Mouse (Mus musculus): ENCODE results near the gene Rgs4. TPM values are rescaled to one million over a fixed set of nuclear protein-coding genes. Genes with fewer than 3 reads are reported as not detected.

Gene Rgs4
- not detected in 3 replicates for total RNA-seq (2017)

DNA sequence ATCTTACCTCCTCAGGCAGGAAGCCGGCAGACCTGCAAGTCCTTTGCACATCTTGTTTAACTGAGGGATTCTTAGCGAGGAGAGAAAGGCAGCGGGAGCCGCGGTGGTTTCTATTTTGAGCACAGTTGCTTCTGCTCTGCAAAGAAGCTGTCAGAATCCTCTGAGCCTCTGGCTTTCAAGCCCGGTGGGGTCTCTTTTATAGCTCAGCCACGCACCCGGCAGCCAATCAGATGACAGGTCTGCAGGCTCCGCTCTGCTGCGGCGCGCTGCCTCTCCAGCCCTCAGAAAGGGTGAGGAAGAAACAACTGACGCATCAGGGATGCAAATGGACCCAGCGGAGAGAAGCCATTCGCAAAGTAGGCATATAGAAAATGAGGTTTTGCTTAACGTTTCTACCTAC is at the start of gene Rgs4:
Gene Rgs4, minus strand, starts transcription at position 170 of the 400 bp plus-strand sequence.
- no peak for ATAC-seq (replicated peaks; ENCODE audit: insufficient number of reproducible peaks, low FRiP score, low TSS enrichment, poor library complexity, severe bottlenecking)

DNA sequence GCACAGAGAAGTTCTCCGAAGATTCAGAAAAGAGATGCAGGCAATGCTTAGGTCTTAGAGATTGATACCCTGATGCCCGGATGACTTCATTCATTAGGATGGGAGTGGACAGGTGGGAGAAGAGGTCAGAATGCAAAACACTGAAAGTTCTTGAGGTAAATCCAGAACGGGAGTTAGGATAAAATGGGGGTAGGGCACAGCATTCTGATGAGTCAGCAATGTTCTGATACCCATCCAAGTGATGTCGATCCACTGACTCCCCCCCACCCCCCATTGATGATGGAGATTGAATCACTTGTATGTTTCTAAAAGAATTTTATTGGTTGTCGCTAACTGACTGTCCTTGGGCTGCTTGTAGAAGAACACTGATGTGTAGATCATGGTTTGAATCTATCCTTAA is 45.0 kb upstream of the Rgs4 start:
- no peak for ATAC-seq (replicated peaks; ENCODE audit: insufficient number of reproducible peaks, low FRiP score, low TSS enrichment, poor library complexity, severe bottlenecking)

DNA sequence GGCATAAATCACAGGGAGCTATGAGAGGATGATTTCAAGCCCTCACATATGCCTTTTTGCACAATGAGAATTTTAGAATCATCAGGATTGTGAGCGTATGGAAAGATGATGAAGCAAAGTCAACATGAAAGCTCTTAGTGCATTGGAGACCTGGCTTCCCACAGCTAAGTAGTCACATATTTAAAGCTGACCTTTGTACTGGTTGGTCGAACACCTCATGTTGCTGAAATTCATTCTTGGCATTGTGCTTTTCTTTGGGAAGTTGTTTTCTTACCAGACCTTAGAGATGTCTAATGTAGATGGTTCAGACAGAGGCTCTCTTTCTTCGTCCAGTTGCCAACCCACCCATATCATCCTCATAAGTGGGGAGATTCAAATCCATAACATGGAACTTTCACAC is 38.5 kb upstream of the Rgs4 start:
- ATAC-seq (replicated peaks; ENCODE audit: insufficient number of reproducible peaks, low FRiP score, low TSS enrichment, poor library complexity, severe bottlenecking): no peak

DNA sequence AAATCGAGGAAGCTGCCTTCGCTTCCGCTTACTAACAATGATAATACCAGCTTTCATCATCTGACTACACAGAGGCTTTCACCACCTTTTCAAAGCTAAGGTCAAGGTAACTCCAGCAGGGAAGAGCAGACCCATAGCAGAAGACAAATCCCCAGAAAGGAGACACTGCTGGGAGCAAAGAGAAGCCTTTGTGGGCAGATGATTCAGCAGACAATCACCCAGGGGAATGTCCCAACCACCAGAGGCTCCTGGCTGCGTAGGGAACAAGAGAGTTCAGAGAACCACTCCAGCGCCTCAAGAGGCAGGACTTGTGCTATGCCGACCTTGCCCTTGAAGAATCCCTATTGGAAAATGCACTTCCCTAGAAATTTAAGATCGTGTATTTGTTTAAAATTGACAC is 29.1 kb upstream of the Rgs4 start:
- ATAC-seq (replicated peaks; ENCODE audit: insufficient number of reproducible peaks, low FRiP score, low TSS enrichment, poor library complexity, severe bottlenecking): no peak

DNA sequence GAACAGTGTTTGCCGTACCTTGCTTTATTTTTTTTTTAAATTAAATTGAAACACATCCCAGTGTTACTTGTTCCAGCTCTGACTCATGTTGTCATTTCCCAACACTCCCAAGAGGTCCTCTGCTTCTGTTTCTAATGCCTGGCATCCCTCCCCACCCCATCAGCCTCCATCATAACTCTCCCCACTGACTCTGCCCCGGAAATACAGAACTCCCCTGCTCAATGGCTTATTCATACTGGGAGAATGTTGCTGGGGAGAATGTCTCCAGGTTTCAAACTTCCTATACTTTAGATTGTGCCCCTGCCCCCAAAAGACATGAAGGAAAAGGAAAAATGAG is 17.1 kb upstream of the Rgs4 start:
- ATAC-seq (replicated peaks; ENCODE audit: insufficient number of reproducible peaks, low FRiP score, low TSS enrichment, poor library complexity, severe bottlenecking): no peak

DNA sequence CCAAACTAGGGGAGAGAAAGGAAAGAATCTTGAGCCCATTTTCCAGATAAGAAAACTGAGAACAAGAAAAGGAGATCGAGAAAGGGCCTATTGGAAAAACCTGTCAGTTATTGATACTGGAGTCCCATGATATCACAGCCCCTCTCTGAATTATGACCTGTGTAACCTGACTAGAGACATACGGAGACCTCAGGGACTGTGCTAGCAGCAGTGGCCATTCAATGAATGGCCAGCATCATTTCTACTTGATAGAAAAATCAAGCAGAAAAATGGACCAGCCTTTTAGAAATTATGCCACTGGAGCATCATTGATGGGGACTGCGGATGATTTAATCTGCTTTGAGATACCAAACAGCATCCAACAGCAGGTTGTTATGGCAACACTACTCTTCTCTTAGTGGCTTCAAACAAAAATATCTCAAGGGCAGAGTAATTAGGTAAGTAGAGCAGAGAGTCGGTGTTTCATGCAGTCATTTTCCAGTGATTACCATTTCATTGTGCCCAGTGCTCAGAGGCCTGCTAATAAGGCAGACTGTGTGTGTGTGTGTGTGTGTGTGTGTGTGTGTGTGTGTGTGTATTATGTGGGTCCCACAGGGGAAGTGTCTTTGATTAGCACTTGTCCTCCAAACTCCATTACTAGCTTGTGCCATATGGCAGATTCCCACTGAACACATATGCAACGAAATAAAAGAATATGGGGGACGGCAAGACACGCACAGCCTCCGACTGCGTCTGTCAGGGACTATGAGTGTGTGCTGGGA is 16.6 kb upstream of the Rgs4 start:
- ATAC-seq (replicated peaks; ENCODE audit: insufficient number of reproducible peaks, low FRiP score, low TSS enrichment, poor library complexity, severe bottlenecking): no peak

DNA sequence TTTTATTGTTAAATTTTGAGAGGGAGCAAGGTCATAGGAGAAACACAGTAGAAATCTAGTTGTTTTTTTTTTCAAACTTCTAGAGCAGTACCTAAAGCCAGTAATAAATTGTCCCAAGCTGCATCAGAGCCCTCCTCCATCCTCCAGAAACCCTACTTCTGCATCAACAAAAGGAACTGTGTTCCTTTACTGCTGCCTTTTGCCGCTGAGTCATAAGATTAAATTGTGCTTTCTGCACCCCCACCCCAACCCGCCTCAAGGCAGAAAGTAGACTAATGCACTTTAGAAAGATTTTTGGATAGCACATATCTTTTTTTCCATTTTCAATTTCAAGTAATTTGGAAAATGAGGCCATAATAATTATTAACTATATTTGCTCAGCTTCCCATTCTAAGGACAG is 15.1 kb upstream of the Rgs4 start:
- ATAC-seq (replicated peaks; ENCODE audit: insufficient number of reproducible peaks, low FRiP score, low TSS enrichment, poor library complexity, severe bottlenecking): no peak

DNA sequence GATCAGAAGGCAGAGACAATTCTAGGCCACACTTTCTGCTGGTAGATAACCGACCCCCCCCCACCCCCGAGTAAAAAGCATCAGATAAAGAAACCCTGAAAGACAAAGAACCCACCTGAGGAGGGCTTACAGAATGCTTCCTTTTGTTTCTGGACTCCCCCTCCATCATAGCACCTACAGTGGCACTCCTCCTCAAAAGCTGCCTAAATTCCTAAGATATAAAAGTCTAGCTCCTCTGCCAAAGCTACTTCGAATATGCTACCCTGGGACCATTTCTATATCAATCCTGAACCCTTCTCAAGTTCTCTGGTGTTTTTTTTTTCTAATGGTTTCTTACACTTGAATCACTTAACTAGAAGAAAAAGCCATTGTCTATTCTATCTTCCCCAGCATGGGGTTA is 9.1 kb upstream of the Rgs4 start:
- no peak for ATAC-seq (replicated peaks; ENCODE audit: insufficient number of reproducible peaks, low FRiP score, low TSS enrichment, poor library complexity, severe bottlenecking)

DNA sequence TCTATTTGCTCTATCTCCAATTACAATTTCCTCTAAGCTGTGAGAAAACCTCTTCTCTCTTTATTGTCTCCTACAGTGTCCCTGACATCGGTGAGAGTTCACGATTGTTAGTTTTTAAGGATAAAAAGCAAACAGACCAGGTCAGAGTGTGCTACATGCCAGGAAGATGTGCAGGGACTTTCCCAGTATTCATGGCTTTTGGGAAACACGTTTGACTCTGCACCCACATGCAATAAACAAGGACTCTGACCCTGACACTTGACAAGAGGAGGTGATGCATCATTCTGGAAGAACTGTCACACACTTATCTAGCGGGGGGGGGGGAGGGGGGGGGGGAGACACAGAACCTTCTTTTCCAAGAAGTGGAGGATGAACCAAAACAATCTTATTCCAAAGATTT is 5.0 kb upstream of the Rgs4 start:
- no peak for ATAC-seq (replicated peaks; ENCODE audit: insufficient number of reproducible peaks, low FRiP score, low TSS enrichment, poor library complexity, severe bottlenecking)

DNA sequence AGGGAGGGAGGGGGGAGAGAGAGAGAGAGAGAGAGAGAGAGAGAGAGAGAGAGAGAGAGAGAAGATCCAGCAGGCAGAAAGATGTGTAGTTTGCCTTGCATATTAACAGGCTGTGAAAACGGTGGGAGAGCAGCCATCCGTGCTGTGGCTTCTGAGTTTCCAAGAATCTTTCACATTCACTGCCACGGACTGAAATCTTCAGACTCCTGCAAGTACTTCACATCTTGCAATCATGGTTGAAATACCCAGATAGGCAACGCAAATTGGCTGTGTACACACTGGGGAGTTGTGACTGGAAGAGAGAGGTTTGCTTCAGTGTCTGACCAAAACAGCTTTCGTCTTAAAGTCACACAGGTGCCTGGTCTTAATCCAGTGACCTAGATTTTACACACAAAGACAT is 997 bp upstream of the Rgs4 start:
- no peak for ATAC-seq (replicated peaks; ENCODE audit: insufficient number of reproducible peaks, low FRiP score, low TSS enrichment, poor library complexity, severe bottlenecking)

DNA sequence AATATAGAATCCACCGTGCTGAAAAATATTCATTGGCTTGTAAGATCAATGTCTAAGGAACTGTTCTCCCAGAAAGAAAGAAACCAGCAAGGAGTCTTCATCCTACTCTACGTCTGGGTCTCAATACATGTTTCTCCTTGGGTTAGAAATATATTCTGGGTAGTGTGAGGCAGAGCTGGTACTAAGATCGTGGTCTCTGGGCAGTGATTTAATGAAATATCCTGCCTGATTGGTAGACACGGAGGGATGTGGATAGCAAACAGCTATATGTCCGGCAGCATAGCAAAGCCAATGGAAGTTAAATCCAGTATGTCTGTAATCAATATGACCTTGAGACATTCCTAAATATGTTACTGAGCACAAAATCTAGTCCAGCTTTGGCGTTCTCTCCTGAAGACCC is 460 bp upstream of the Rgs4 start:
- ATAC-seq (replicated peaks; ENCODE audit: insufficient number of reproducible peaks, low FRiP score, low TSS enrichment, poor library complexity, severe bottlenecking): no peak

DNA sequence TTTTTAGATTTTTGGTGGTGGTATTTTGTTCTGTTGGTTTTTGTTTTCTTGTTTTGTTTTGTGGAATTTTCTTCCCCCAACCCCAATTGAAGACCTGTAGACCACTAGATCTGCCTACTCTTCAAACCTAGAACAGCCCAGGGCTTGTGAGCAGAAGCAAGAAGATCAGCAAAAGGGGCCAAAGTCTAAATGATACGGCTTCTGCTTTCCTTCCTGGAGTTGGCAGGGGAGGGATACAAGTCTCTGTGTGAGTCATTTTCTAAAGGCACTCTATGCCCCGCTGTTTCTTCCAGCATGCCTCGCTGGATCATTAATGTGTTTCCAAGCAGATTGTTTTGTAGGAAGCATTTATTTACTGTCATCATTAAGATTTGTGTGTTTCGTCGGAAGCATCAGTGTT is 6.3 kb downstream of the Rgs4 start:
- no peak for ATAC-seq (replicated peaks; ENCODE audit: insufficient number of reproducible peaks, low FRiP score, low TSS enrichment, poor library complexity, severe bottlenecking)

DNA sequence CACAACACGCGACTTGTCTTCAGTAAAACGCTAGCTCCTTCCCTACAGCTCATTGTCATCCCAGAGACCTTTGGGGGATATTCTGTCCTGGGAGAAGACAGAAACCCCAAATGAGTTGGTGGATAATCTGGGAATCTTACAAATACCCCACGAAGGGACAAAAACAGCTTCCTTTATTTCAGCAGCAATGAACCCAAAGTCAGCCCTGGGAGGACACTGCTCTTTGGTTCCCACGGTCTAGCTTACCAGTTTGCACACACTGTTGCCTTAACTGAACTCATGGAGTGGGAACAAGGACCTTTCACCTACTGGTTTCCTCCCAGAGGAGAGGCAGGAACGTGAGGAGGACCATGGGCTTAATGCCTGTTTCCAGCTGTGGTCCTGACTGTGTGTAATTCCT is 10.2 kb downstream of the Rgs4 start:
- no peak for ATAC-seq (replicated peaks; ENCODE audit: insufficient number of reproducible peaks, low FRiP score, low TSS enrichment, poor library complexity, severe bottlenecking)

DNA sequence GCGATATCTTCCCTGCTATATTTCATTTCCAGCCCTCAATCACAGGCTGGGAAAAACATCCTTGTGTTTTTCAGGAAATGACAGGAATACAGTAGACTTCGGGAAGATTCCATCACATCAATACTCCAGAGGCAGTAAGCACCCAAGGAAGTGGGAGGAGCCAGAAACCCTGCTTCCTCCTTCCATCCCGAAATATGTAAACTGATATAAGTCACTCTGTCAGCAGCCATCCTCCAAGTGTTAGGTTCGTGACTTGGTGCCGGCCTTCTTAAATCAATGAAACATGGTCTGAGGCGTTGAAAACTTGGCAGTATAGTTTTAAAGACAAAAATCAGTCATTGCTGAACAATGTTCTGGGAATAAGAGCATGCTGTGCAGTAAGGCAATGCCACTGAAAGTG is 11.3 kb downstream of the Rgs4 start:
- ATAC-seq (replicated peaks; ENCODE audit: insufficient number of reproducible peaks, low FRiP score, low TSS enrichment, poor library complexity, severe bottlenecking): no peak

DNA sequence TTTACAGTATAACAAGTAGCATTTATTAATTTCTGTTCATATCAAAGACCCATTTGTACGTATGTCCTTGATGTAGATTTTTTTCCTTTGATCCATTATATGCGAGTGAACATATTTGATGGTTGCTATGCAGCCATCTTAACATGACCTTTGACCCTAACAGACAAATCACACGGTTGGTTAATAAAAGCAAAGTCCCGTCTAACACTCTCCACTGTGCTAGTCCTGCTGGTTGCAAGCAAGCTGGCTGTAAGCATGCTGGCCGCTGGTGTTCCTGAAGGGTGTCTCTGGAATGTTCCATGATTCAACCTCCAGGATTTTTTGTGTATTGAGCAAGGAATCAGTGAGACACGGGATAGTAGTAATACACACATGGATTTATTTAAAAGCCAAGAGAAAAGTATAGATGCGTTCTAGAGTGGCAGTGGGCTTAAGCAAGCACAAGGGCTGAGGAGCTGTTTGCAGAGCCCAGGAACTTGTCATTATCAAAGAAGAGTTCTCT is 16.8 kb downstream of the Rgs4 start:
- ATAC-seq (replicated peaks; ENCODE audit: insufficient number of reproducible peaks, low FRiP score, low TSS enrichment, poor library complexity, severe bottlenecking): no peak

DNA sequence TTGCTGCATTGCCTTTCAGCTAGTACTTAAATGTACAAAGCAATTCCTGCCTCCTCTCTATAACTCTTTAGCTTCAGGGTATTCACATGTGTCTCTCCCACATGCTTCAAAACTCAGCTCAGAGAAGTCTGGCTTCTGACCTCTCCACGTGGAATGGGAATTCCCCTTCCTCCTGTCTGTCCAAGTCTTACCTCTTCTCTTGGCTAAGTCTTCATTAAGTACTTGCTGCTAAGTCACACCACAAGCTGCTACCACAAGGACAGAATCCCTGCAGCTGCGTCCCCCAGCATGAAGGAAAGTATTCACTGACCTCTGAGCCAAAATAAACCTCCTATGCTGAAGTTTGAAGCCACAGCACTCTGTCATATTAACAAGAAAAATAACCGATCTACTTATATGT is 21.1 kb downstream of the Rgs4 start:
- ATAC-seq (replicated peaks; ENCODE audit: insufficient number of reproducible peaks, low FRiP score, low TSS enrichment, poor library complexity, severe bottlenecking): no peak

DNA sequence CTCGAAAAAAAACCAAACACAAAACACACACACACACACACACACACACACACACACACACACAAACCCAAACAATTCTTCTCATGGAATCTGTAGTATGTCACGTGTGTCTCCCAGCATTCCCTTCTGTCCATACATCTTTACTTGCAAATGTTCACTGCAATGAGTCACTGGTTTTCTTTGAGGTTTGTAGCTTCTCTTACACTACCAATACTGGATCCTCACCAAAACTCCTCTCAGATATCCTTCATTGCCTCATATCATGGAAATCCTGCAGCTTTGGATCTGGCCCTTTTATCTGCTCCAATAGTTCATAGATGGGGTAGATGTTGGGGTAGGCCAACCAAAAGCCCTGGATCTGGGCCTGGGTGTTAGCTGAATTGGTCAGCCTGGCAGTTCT is 25.6 kb downstream of the Rgs4 start:
- no peak for ATAC-seq (replicated peaks; ENCODE audit: insufficient number of reproducible peaks, low FRiP score, low TSS enrichment, poor library complexity, severe bottlenecking)

DNA sequence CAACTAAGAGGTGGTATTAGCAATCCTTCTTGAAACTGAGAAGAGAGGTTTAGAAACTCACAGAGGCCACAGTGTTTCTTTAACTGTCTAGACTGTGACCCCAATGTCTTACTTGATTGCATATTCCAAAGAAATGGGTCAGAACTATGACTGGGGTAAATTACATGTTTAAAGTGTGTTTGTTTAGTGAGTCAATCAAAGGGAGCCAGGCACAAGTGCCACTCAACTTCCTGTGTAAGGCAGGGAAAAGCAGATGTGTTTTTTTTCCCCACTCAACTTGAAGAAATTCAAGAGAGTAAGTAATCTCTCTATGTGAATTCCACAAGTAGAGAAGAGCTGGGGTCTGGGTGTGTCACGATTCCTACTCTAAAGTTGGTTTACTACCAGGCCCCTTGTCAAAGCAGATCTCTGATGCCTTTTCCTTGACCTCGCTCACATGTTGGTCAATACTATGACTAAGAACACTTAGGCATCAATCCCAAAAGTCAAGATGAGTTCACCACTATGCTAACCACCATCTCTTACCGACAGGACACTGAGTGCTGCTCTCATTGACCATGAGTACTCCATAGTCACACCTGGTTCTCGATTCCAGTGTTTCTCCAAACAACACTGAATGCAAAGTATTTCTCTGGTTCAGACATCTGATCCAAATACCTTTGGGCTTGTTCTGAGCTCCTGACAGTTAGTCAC is 42.9 kb downstream of the Rgs4 start:
- ATAC-seq (replicated peaks; ENCODE audit: insufficient number of reproducible peaks, low FRiP score, low TSS enrichment, poor library complexity, severe bottlenecking): no peak

DNA sequence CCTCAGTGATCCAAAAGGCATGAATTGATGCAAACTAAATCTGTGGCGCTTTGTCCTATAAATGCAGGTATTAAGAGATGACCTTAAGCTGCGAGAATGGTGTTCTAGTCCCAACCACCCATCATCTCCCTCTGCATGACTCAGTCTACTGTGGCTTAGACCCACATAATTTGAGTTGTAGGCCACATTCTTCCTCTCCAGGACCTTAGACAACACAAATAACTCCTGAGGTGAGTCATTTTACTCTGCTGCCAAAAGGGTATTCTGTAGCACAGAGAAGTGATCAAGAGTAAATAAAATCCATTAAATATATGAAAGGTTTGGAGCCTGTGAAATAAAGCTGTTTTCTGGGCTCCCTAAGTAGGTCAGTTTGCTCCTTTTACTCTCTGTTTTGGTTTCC is 48.3 kb downstream of the Rgs4 start:
- no peak for ATAC-seq (replicated peaks; ENCODE audit: insufficient number of reproducible peaks, low FRiP score, low TSS enrichment, poor library complexity, severe bottlenecking)

DNA sequence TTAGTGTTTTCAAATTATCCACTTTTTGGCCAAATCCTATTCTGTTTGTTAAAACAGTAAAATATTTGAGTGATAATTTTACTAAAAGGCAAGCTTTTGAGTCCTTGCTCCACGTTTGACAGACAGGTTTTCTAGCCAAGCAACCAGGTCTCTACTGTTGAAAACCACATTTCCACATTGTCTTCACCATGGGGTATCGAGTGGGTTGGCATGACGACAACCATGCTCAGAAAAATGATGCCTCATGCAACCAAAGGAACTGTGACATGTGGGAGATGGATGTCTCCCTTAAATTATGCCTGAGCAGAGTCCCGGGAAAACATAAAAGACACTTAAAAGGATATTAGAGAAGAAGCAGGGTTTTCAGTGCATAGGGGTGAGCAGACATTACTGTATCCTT is 50.2 kb downstream of the Rgs4 start:
- no peak for ATAC-seq (replicated peaks; ENCODE audit: insufficient number of reproducible peaks, low FRiP score, low TSS enrichment, poor library complexity, severe bottlenecking)

Data from monocyte, adult 5-6 weeks (primary cell).